Mouse (Mus musculus): Measurements from ENCODE around the gene Col26a1.

DNA sequence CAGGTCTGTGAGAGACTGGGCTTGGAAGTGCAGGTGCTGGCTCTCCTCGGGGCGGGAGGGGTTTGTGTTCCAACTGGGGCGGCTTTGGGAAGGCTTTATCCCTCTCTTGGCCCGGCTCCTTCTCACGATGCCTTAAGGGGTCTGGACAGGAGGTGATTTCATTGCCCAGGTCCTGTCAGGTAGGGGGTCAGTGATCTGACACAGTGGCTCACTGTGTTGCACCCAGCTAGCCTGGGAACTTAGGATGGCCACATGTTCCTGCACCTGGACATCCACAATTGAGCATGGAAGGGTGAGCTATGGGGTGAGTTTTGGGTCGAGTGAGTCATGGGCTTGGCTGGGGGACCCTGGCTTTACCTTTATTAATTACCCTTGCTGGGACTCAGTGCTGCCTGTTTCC, 144.1 kb downstream of the Col26a1 start:
- TF ChIP-seq POLR2A (IDR thresholded peaks at IDR 0.05; ENCODE audit: borderline replicate concordance, extremely low read depth, low read depth, low read length) = no peak
- no peak for TF ChIP-seq CTCF (IDR thresholded peaks at IDR 0.05; ENCODE audit: insufficient read depth, low read length)
